Mouse (Mus musculus) forebrain, embryonic 13.5 days (tissue): Measurements from ENCODE around the gene Mfsd6l. TPM values are rescaled to one million over a fixed set of nuclear protein-coding genes. Genes with fewer than 3 reads are reported as not detected.

Experiments used
- ATAC-seq: fragments of 200-750 bp; cut with Nextera tagmentation; 2 replicates; pipeline ENCODE4 v1.8.0; 2017
- H3K27ac ChIP-seq: fragments of 300-500 bp; sonication (generic); 2 replicates; pipeline ENCODE4 v1.5.1; 2015; ENCODE audit warnings: inconsistent platforms, mild to moderate bottlenecking, moderate library complexity
- H3K27me3 ChIP-seq: fragments of 300-500 bp; sonication (generic); 2 replicates; pipeline ENCODE4 v1.6.1; 2015; ENCODE audit warnings: mild to moderate bottlenecking, inconsistent platforms
- H3K36me3 ChIP-seq: fragments of 300-500 bp; sonication (generic); 2 replicates; pipeline ENCODE4 v1.6.1; 2015; ENCODE audit warnings: mild to moderate bottlenecking, inconsistent platforms; ENCODE audit not compliant: poor library complexity, severe bottlenecking
- H3K4me1 ChIP-seq: fragments of 300-500 bp; sonication (generic); 2 replicates; pipeline ENCODE4 v1.6.1; 2015; ENCODE audit warnings: inconsistent platforms
- H3K4me2 ChIP-seq: fragments of 300-500 bp; sonication (generic); 2 replicates; pipeline ENCODE4 v1.6.1; 2015; ENCODE audit warnings: inconsistent platforms, mild to moderate bottlenecking, moderate library complexity
- H3K4me3 ChIP-seq: fragments of 300-500 bp; sonication (generic); 2 replicates; pipeline ENCODE4 v1.5.1; 2015; ENCODE audit warnings: mild to moderate bottlenecking, inconsistent platforms
- H3K9ac ChIP-seq: fragments of 300-500 bp; sonication (generic); 2 replicates; pipeline ENCODE4 v1.6.1; 2015; ENCODE audit warnings: mild to moderate bottlenecking, inconsistent platforms
- H3K9me3 ChIP-seq: fragments of 300-500 bp; sonication (generic); replicated peaks from 2 replicates; pipeline ENCODE4 v1.6.1; 2016; ENCODE audit warnings: inconsistent platforms
- WGBS: fragments of 180-500 bp; shearing (Covaris S2); methylation state at CpG from one replicate; pipeline ENCODE4 v1.1.7; 2015; 5-methylcytosine and 5-hydroxymethylcytosine counted together
- polyA plus RNA-seq: library from polyadenylated mRNA; unstranded; fragments of >200 nt; fragmentation: Nextera tagmentation; extraction: Ambion mirVana; gene quantifications from 2 replicates; pipeline ENCODE4 v1.2.1, GENCODE M21; 2015

Mfsd6l gene
- polyA plus RNA-seq, 1 experiment from 2014 or later: not detected

- 0 out of 2 replicates have a peak, but pooled peaks cover 6% of the 10 kb centered on the region for H3K4me1 ChIP-seq
- H3K27ac ChIP-seq: no peak within 1 kb of the TSS
- WGBS: 73% methylated on average over 5 of the region's 5 CpGs
- H3K9ac ChIP-seq: no peak within 1 kb of the TSS
- H3K36me3 ChIP-seq: no peaks in the 10 kb centered on the region
- H3K4me3 ChIP-seq: no peak within 1 kb of the TSS
- ATAC-seq: no peak
- H3K4me2 ChIP-seq: no peak within 1 kb of the TSS
- H3K27me3 ChIP-seq: no peaks in the 10 kb centered on the region
- no peaks in the 10 kb centered on the region for H3K9me3 ChIP-seq
Observed at GRCm38 (mm10) chr11:68586721-68587120, 30.7 kb downstream of the Mfsd6l start, which contains the start of gene Ccdc42. Gene Ccdc42, plus strand, starts transcription at chr11:68587021.

- 65% methylated on average over 8 of the region's 8 CpGs for WGBS
Observed at GRCm38 (mm10) chr11:68589055-68589809, 33.2 kb downstream of the Mfsd6l start.

GRCm38 (mm10) chr11:68591708-68592107, 35.7 kb downstream of the Mfsd6l start:
- peaks cover 4% of the 10 kb centered on the region; the same call in 1 of the 2 replicates for H3K4me1 ChIP-seq
- no peaks in the 10 kb centered on the region for H3K36me3 ChIP-seq
- H3K27ac ChIP-seq: no peak overlapping the region
- no peak for ATAC-seq
- no peak overlapping the region for H3K4me2 ChIP-seq
- H3K27me3 ChIP-seq: no peaks in the 10 kb centered on the region
- 23% methylated on average over 5 of the region's 5 CpGs for whole genome bisulfite sequencing
- H3K9me3 ChIP-seq: no peaks in the 10 kb centered on the region
- H3K4me3 ChIP-seq: no peak overlapping the region
- H3K9ac ChIP-seq: no peak overlapping the region

More at GRCm38 (mm10) chr11:68589055-68589809, 33.2 kb downstream of the Mfsd6l start:
- Histone ChIP-seq H3K4me3 (no peak overlapping the region), H3K27me3 (no peaks in the 10 kb centered on the region), H3K27ac (no peak overlapping the region), H3K4me2 (no peak overlapping the region), H3K36me3 (no peaks in the 10 kb centered on the region), H3K9ac (no peak overlapping the region), H3K9me3 (no peaks in the 10 kb centered on the region), H3K4me1 (peaks cover 4% of the 10 kb centered on the region; the same call in 1 of the 2 replicates)
- ATAC-seq: no peak

GRCm38 (mm10) chr11:68593247-68593646, 37.3 kb downstream of the Mfsd6l start:
- H3K9ac ChIP-seq: no peak overlapping the region
- H3K4me3 ChIP-seq: no peak overlapping the region
- WGBS: 73% methylated on average over 3 of the region's 3 CpGs
- no peak overlapping the region for H3K4me2 ChIP-seq
- H3K27ac ChIP-seq: no peak overlapping the region
- H3K27me3 ChIP-seq: no peaks in the 10 kb centered on the region
- peaks cover 4% of the 10 kb centered on the region; the same call in 1 of the 2 replicates for H3K4me1 ChIP-seq
- no peaks in the 10 kb centered on the region for H3K9me3 ChIP-seq
- ATAC-seq: no peak
- H3K36me3 ChIP-seq: no peaks in the 10 kb centered on the region

- H3K4me2 ChIP-seq: no peak overlapping the region
- no peak overlapping the region for H3K9ac ChIP-seq
- WGBS: 88% methylated on average over 2 of the region's 2 CpGs
- peaks cover 4% of the 10 kb centered on the region for H3K4me1 ChIP-seq
- no peak overlapping the region for H3K27ac ChIP-seq
- H3K9me3 ChIP-seq: no peaks in the 10 kb centered on the region
- no peaks in the 10 kb centered on the region for H3K27me3 ChIP-seq
- H3K36me3 ChIP-seq: no peaks in the 10 kb centered on the region
- no peak for ATAC-seq
- H3K4me3 ChIP-seq: no peak overlapping the region
Observed at GRCm38 (mm10) chr11:68597912-68598311, 41.9 kb downstream of the Mfsd6l start.

- Histone ChIP-seq H3K4me1 (peaks cover 4% of the 10 kb centered on the region), H3K27ac (no peak overlapping the region), H3K36me3 (no peaks in the 10 kb centered on the region), H3K9ac (no peak overlapping the region), H3K4me3 (no peak overlapping the region), H3K27me3 (no peaks in the 10 kb centered on the region), H3K9me3 (no peaks in the 10 kb centered on the region), H3K4me2 (no peak overlapping the region)
- ATAC-seq: no peak
- WGBS: 48% methylated on average over 6 of the region's 6 CpGs
Observed at GRCm38 (mm10) chr11:68600551-68601021, 44.6 kb downstream of the Mfsd6l start.

GRCm38 (mm10) chr11:68601486-68601991, 45.6 kb downstream of the Mfsd6l start:
- no peaks in the 10 kb centered on the region for H3K27me3 ChIP-seq
- H3K27ac ChIP-seq: no peak overlapping the region
- H3K4me2 ChIP-seq: no peak overlapping the region
- H3K4me1 ChIP-seq: peaks cover 4% of the 10 kb centered on the region
- no peaks in the 10 kb centered on the region for H3K36me3 ChIP-seq
- ATAC-seq: no peak
- no peak overlapping the region for H3K9ac ChIP-seq
- 9% methylated on average over 9 of the region's 9 CpGs for WGBS
- no peak overlapping the region for H3K4me3 ChIP-seq
- H3K9me3 ChIP-seq: no peaks in the 10 kb centered on the region

- 26% methylated on average over 7 of the region's 8 CpGs for WGBS
- Histone ChIP-seq H3K4me3 (no peak overlapping the region), H3K9me3 (no peaks in the 10 kb centered on the region), H3K27me3 (no peaks in the 10 kb centered on the region), H3K4me2 (no peak overlapping the region), H3K9ac (no peak overlapping the region), H3K36me3 (no peaks in the 10 kb centered on the region), H3K27ac (peak overlapping the region; percentile 19; the same call in 1 of the 2 replicates), H3K4me1 (peaks cover 4% of the 10 kb centered on the region)
- ATAC-seq: no peak
Observed at GRCm38 (mm10) chr11:68602200-68602931, 46.4 kb downstream of the Mfsd6l start.

GRCm38 (mm10) chr11:68607046-68607445, 51.1 kb downstream of the Mfsd6l start:
- Histone ChIP-seq H3K4me2 (no peak overlapping the region), H3K9me3 (no peaks in the 10 kb centered on the region; the same call in 1 of the 2 replicates), H3K4me1 (no peaks in the 10 kb centered on the region; the same call in 1 of the 2 replicates), H3K27ac (no peak overlapping the region), H3K36me3 (no peaks in the 10 kb centered on the region), H3K9ac (no peak overlapping the region), H3K27me3 (no peaks in the 10 kb centered on the region), H3K4me3 (no peak overlapping the region)
- no peak for ATAC-seq
- 78% methylated on average over 2 of the region's 2 CpGs for WGBS

Other genes with a start within 250 kb of the Mfsd6l start
- 6.8 and 8.5 TPM in 2 replicates for gene Ntn1, start 155.4 kb upstream of the Mfsd6l start, polyA plus RNA-seq
- gene Pik3r5, start 124.1 kb upstream of the Mfsd6l start, polyA plus RNA-seq: 0.09 and 0.15 TPM in 2 replicates
- 0.89 and 0.96 TPM in 2 replicates for gene Pik3r6, start 53.2 kb upstream of the Mfsd6l start, polyA plus RNA-seq
- gene Ccdc42, start 30.8 kb downstream of the Mfsd6l start, polyA plus RNA-seq: 0.16 TPM in 1 of 2 replicates, not detected in the other
- gene Myh10, start 135.4 kb downstream of the Mfsd6l start, polyA plus RNA-seq: 108 and 122 TPM in 2 replicates